Mouse (Mus musculus) liver, embryonic 14.5 days (tissue): Measurements from ENCODE around the gene U90926. TPM values are rescaled to one million over a fixed set of nuclear protein-coding genes. Genes with fewer than 3 reads are reported as not detected.

Experiments
- ATAC-seq: fragments of 200-750 bp; cut with Nextera tagmentation; 2 replicates; pipeline ENCODE4 v1.8.0; 2017; ENCODE audit warnings: moderate number of reproducible peaks, mild to moderate bottlenecking, moderate library complexity; ENCODE audit not compliant: insufficient read depth
- DNase-seq, 3 experiments: peaks; one replicate each; pipeline ENCODE4 v3.0.0-alpha.2; 2012 to 2013; ENCODE audit warnings: low read depth in 3 of 3, low spot score in 3 of 3
- H3K27ac ChIP-seq: fragments of 300-500 bp; sonication (generic); 2 replicates; pipeline ENCODE4 v1.5.1; 2014; ENCODE audit warnings: moderate library complexity, mild to moderate bottlenecking, control low read depth, inconsistent platforms
- H3K27me3 ChIP-seq: fragments of 300-500 bp; sonication (generic); 2 replicates; pipeline ENCODE4 v1.6.1; 2014; ENCODE audit warnings: mild to moderate bottlenecking, low read length, moderate library complexity; ENCODE audit not compliant: control insufficient read depth, insufficient read depth
- H3K36me3 ChIP-seq: fragments of 300-500 bp; sonication (generic); replicated peaks from 2 replicates; pipeline ENCODE4 v1.6.1; 2014; ENCODE audit warnings: low read depth; ENCODE audit not compliant: control insufficient read depth, insufficient read depth
- H3K4me1 ChIP-seq, 2 experiments: fragments of 200-500 bp in 1 of 2; fragments of 300-500 bp in 1 of 2; sonication (generic) in 1 of 2; replicated peaks; 2 replicates each; pipeline ENCODE4 v1.6.1; 2012 to 2014; ENCODE audit warnings: antibody characterized with exemption in 1 of 2, inconsistent platforms in 1 of 2, low read length in 1 of 2; ENCODE audit not compliant: control insufficient read depth in 2 of 2, insufficient read depth in 2 of 2
- H3K4me2 ChIP-seq: fragments of 300-500 bp; sonication (generic); 2 replicates; pipeline ENCODE4 v1.6.1; 2014; ENCODE audit warnings: low read depth, mild to moderate bottlenecking, control low read depth, moderate library complexity
- H3K4me3 ChIP-seq, 2 experiments: fragments of 200-500 bp in 1 of 2; fragments of 300-500 bp in 1 of 2; sonication (generic) in 1 of 2; 2 replicates each; pipeline ENCODE4 v1.5.1; 2012 to 2014; ENCODE audit warnings: low read depth in 2 of 2, low read length in 2 of 2, mild to moderate bottlenecking in 2 of 2, control low read depth in 1 of 2, inconsistent platforms in 1 of 2, moderate library complexity in 1 of 2; ENCODE audit not compliant: insufficient read depth in 1 of 2
- H3K9ac ChIP-seq: fragments of 300-500 bp; sonication (generic); replicated peaks from 2 replicates; pipeline ENCODE4 v1.6.1; 2014; ENCODE audit warnings: mild to moderate bottlenecking, control low read depth, moderate library complexity
- H3K9me3 ChIP-seq: fragments of 300-500 bp; sonication (generic); 2 replicates; pipeline ENCODE4 v1.6.1; 2016; ENCODE audit warnings: low read length, mixed read lengths; ENCODE audit not compliant: control insufficient read depth
- CTCF ChIP-seq: IDR thresholded peaks from 2 replicates; pipeline ENCODE4 v1.5.1; 2016; ENCODE audit warnings: antibody characterized with exemption, low read depth, control low read depth
- EP300 ChIP-seq: IDR thresholded peaks from 2 replicates; pipeline ENCODE4 v1.6.1; 2016; ENCODE audit warnings: antibody characterized with exemption, low read depth
- WGBS: fragments of 180-500 bp; shearing (Covaris S2); extraction: QIAGEN DNeasy Blood & Tissue Kit; methylation state at CpG from one replicate; pipeline ENCODE4 v1.1.7; 2014; ENCODE audit not compliant: insufficient replicate concordance; 5-methylcytosine and 5-hydroxymethylcytosine counted together
- polyA plus RNA-seq, 2 experiments: library from polyadenylated mRNA; depleted of rRNA in 1 of 2; stranded (reverse) in 1 of 2; unstranded in 1 of 2; fragments of >200 nt; fragmentation: Nextera tagmentation in 1 of 2; extraction: Ambion mirVana in 1 of 2; gene quantifications; 2 replicates each; pipeline versions ENCODE4 v1.2.1 to v1.2.3; 2012 to 2014

Gene U90926
- polyA plus RNA-seq, 2 experiments, result not detected

- no peak overlapping the region for H3K27ac ChIP-seq
- DNase-seq, result no peak
- no peak overlapping the region for H3K4me2 ChIP-seq
- 19% methylated on average over 18 of the region's 18 CpGs for WGBS
- no peak overlapping the region for H3K9ac ChIP-seq
- peak; percentile 46; the same call in 1 of the 2 replicates for TF ChIP-seq CTCF
- no peak for TF ChIP-seq EP300
- no peak overlapping the region for H3K4me3 ChIP-seq
- peaks cover 2% of the 10 kb centered on the region; the same call in 1 of the 2 replicates for H3K27me3 ChIP-seq
- no peaks in the 10 kb centered on the region; the same call in 1 of the 2 replicates for H3K9me3 ChIP-seq
- H3K36me3 ChIP-seq, result no peaks in the 10 kb centered on the region
- ATAC-seq, result no peak
- no peaks in the 10 kb centered on the region for H3K4me1 ChIP-seq
Measured at GRCm38 (mm10) chr5:92252797-92253343, 37.7 kb upstream of the U90926 start.

GRCm38 (mm10) chr5:92252031-92252430, 36.8 kb upstream of the U90926 start:
- Histone ChIP-seq H3K9ac (no peak overlapping the region), H3K4me1 (no peaks in the 10 kb centered on the region), H3K4me2 (no peak overlapping the region), H3K4me3 (no peak overlapping the region), H3K27ac (no peak overlapping the region), H3K9me3 (no peaks in the 10 kb centered on the region; the same call in 1 of the 2 replicates), H3K36me3 (no peaks in the 10 kb centered on the region), H3K27me3 (peaks cover 2% of the 10 kb centered on the region; the same call in 1 of the 2 replicates)
- DNase-seq, result no peak
- no peak for ATAC-seq
- 69% methylated on average over 6 of the region's 6 CpGs for WGBS
- no peak for TF ChIP-seq EP300
- peak; percentile 3; the same call in 1 of the 2 replicates for TF ChIP-seq CTCF

GRCm38 (mm10) chr5:92248614-92249013, 33.4 kb upstream of the U90926 start:
- H3K4me2 ChIP-seq, result no peak overlapping the region
- no peak for DNase-seq
- TF ChIP-seq EP300 (no peak), CTCF (no peak)
- no peaks in the 10 kb centered on the region; the same call in 1 of the 2 replicates for H3K9me3 ChIP-seq
- no peak for ATAC-seq
- WGBS, result 62% methylated on average over 11 of the region's 11 CpGs
- peaks cover 2% of the 10 kb centered on the region; the same call in 1 of the 2 replicates for H3K27me3 ChIP-seq
- H3K36me3 ChIP-seq, result no peaks in the 10 kb centered on the region
- H3K4me1 ChIP-seq, result no peaks in the 10 kb centered on the region
- no peak overlapping the region for H3K27ac ChIP-seq
- no peak overlapping the region for H3K9ac ChIP-seq
- no peak overlapping the region for H3K4me3 ChIP-seq

- ATAC-seq (no peak), DNase-seq (peak in 1 of 3 experiments; percentile 14)
- H3K9ac ChIP-seq, result no peak overlapping the region
- H3K36me3 ChIP-seq, result no peaks in the 10 kb centered on the region
- no peak overlapping the region for H3K27ac ChIP-seq
- H3K4me2 ChIP-seq, result no peak overlapping the region
- H3K4me1 ChIP-seq, result no peaks in the 10 kb centered on the region
- no peaks in the 10 kb centered on the region; the same call in 1 of the 2 replicates for H3K9me3 ChIP-seq
- no peaks in the 10 kb centered on the region for H3K27me3 ChIP-seq
- no peak overlapping the region for H3K4me3 ChIP-seq
- WGBS, result 7% methylated on average over 9 of the region's 9 CpGs
- TF ChIP-seq EP300, result no peak
- TF ChIP-seq CTCF, result no peak
Measured at GRCm38 (mm10) chr5:92245483-92245882, 30.3 kb upstream of the U90926 start.

GRCm38 (mm10) chr5:92244900-92245299, 29.7 kb upstream of the U90926 start:
- no peak overlapping the region for H3K9ac ChIP-seq
- no peak for ATAC-seq
- H3K4me3 ChIP-seq, result no peak overlapping the region
- no peak for TF ChIP-seq CTCF
- TF ChIP-seq EP300, result no peak
- no peaks in the 10 kb centered on the region for H3K36me3 ChIP-seq
- H3K9me3 ChIP-seq, result no peaks in the 10 kb centered on the region; the same call in 1 of the 2 replicates
- no peak overlapping the region for H3K4me2 ChIP-seq
- H3K27me3 ChIP-seq, result no peaks in the 10 kb centered on the region
- 77% methylated on average over 2 of the region's 2 CpGs for WGBS
- DNase-seq, result no peak
- H3K4me1 ChIP-seq, result no peaks in the 10 kb centered on the region
- no peak overlapping the region for H3K27ac ChIP-seq
